Mouse (Mus musculus) embryonic stem cell, embryonic (primary cell): ENCODE measurements around the gene Gpr4.

Experiments used
- CTCF ChIA-PET, 4 experiments: fragments of 300-600 bp in 2 of 4; fragments of 350-600 bp in 2 of 4; sonication (Branson Sonifier 250); formaldehyde crosslinking; loops; one replicate each; lab custom pipeline; 2022; ENCODE audit warnings: inconsistent platforms in 2 of 4; lab: Charles Lee
- POLR2A ChIA-PET, 4 experiments: fragments of 300-600 bp in 2 of 4; fragments of 350-600 bp in 2 of 4; sonication (Branson Sonifier 250); formaldehyde crosslinking; loops; one replicate each; lab custom pipeline; 2022; ENCODE audit warnings: antibody characterized with exemption in 4 of 4, inconsistent platforms in 1 of 4; lab: Charles Lee

The Gpr4 gene

GRCm38 (mm10) chr7:19209494-19209893, 2.8 kb upstream of the Gpr4 start:
- CTCF ChIA-PET: interaction anchor here (0.5 to 3.6 kb wide), 70 partner anchors 8 to 311 kb away, joined by 3 to 47 read pairs (median 5); partner anchors contain the start of genes Eml2 (in 2 of the 4), Cd3eap (in 1 of the 4), Ercc1 (in 1 of the 4) and Fbxo46 (in 1 of the 4)
- POLR2A ChIA-PET: interaction anchor here (0.6 to 2.5 kb wide), 35 partner anchors 8 to 207 kb away, joined by 3 to 16 read pairs (median 4); partner anchors contain the start of genes Eml2 (in 2 of the 4), Fbxo46 (in 1 of the 4), Qpctl (in 1 of the 4) and Snrpd2 (in 1 of the 4)

DNA sequence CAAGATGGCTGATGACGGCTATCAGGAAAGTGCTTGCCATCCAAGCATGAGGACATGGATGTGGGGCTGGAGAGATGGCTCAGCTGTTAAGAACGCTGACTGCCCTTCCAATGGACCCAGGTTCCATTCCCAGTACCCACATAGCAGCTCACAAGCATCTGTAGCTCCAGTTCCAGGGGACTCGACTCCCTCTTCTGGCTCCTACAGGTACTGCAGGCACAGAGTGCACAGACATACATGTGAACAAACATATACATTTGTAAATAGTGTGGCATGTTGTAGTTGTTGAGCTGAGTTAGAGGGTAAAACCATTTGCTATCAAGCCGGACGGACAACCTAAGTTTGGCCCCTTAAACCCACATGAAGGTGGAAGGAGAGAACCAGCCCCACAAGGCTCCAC, 2.3 kb upstream of the Gpr4 start:
- CTCF ChIA-PET: interaction anchor here (0.6 to 3.6 kb wide), 53 partner anchors 8 to 156 kb away, joined by 3 to 47 read pairs (median 5); partner anchors contain the start of genes Eml2 (in 2 of the 4), Ercc1 (in 1 of the 4), Fosb (in 1 of the 4) and Ppm1n (in 1 of the 4)
- POLR2A ChIA-PET: interaction anchor here (0.6 to 2.5 kb wide), 29 partner anchors 10 to 207 kb away, joined by 3 to 16 read pairs (median 5); partner anchors contain the start of genes Eml2 (in 1 of the 4), Qpctl (in 1 of the 4), Snrpd2 (in 1 of the 4) and Vasp (in 1 of the 4)

- CTCF ChIA-PET: interaction anchor here in 1 of 4 experiments (1.0 kb wide), 1 partner anchor 17 kb away, joined by 3 read pairs; no protein-coding TSS in a partner anchor
Measured at GRCm38 (mm10) chr7:19211041-19211675, 1.2 kb upstream of the Gpr4 start.

DNA sequence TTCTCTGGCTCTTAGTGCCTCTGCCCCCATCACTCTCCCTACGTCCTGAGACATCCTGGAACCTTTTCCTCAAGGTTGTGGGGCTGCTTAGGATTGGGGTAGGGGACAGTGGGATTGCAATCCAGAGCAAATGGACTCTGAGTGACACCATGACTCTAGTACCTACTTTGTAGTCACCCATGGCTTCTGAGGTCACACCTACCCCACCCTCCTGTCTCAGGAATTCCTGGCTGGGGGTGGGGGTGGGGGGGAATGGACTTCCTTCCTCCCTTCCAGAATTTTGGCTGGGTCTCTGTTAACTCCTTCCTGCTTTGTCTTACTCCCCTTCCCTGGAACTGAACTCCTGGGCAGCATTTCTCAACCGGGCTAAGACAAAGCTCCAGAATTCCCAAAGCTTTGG, 1.0 kb downstream of the Gpr4 start:
- ChIA-PET CTCF (interaction anchor here in 2 of 4 experiments (0.6 to 1.3 kb wide), 8 partner anchors 11 to 304 kb away, joined by 3 to 6 read pairs (median 3); no protein-coding TSS in a partner anchor), POLR2A (interaction anchor here in 3 of 4 experiments (0.5 to 1.8 kb wide), 8 partner anchors 15 to 192 kb away, joined by 3 to 7 read pairs (median 4); partner anchors contain the start of gene Opa3 (in 1 of the 3))

More at GRCm38 (mm10) chr7:19211041-19211675, 1.2 kb upstream of the Gpr4 start:
- POLR2A ChIA-PET: interaction anchor here in 2 of 4 experiments (0.9 to 1.6 kb wide), 3 partner anchors 17 to 61 kb away, joined by 3 to 5 read pairs (median 4); no protein-coding TSS in a partner anchor

DNA sequence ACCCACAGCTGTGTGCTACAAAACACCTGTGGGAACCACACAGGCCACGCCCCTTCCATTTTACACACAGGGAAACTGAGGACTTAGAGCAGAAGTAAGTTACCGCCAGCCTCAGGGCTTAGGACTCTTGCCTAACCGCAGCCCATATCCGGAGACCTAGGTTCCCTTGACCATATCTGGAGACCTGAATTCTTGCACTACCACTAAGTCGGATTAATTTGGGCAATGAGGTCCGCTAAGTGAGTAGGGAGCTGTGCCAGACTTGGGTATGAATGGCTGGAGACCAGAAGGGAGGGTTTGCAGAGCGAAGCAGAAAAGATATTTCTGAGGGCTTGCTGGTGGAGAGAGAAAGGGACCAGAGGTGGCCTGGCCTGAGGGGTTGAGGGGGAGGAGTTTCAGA, 2.0 kb downstream of the Gpr4 start:
- ChIA-PET CTCF (interaction anchor here in 3 of 4 experiments (0.6 to 1.3 kb wide), 5 partner anchors 12 to 36 kb away, joined by 3 to 14 read pairs (median 4); no protein-coding TSS in a partner anchor), POLR2A (interaction anchor here in 3 of 4 experiments (0.7 to 1.8 kb wide), 10 partner anchors 10 to 218 kb away, joined by 3 to 7 read pairs (median 3); partner anchors contain the start of gene Opa3 (in 1 of the 3))

- POLR2A ChIA-PET: interaction anchor here in 3 of 4 experiments (0.6 to 1.8 kb wide), 8 partner anchors 10 to 217 kb away, joined by 3 to 7 read pairs (median 3); no protein-coding TSS in a partner anchor
- CTCF ChIA-PET: interaction anchor here in 3 of 4 experiments (0.6 to 1.0 kb wide), 5 partner anchors 12 to 262 kb away, joined by 3 to 14 read pairs (median 4); no protein-coding TSS in a partner anchor
Measured at GRCm38 (mm10) chr7:19214940-19215339, 2.6 kb downstream of the Gpr4 start.

- ChIA-PET CTCF (interaction anchor here in 3 of 4 experiments (0.5 to 1.7 kb wide), 6 partner anchors 8 to 149 kb away, joined by 3 to 9 read pairs (median 4); no protein-coding TSS in a partner anchor), POLR2A (interaction anchor here in 3 of 4 experiments (0.6 to 2.5 kb wide), 8 partner anchors 9 to 40 kb away, joined by 3 to 19 read pairs (median 4); partner anchors contain the start of gene Opa3 (in 1 of the 3))
Measured at GRCm38 (mm10) chr7:19217492-19217891, 5.2 kb downstream of the Gpr4 start.

DNA sequence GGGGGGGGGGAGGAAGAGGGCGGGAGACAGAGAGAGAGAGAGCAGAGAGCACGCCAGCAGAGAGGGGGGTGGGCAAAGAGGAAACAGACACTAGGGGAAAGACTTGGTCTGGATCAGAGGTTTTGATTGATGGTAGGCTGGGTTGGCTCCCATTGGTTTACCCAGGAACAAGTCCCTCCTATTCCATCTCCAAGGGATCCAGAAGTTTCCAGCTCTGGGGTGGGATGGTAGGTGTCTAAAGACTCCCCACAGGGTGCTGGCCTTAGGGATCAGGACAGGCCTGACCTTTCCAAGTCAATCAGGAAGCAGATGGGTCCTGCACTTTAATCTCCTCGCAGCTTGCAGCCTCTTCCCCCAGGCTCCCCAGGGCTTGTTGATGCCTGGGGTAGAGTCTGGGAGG, 5.6 kb downstream of the Gpr4 start:
- ChIA-PET POLR2A (interaction anchor here in 3 of 4 experiments (0.8 to 2.5 kb wide), 8 partner anchors 9 to 90 kb away, joined by 3 to 19 read pairs (median 4); partner anchors contain the start of gene Opa3 (in 1 of the 3)), CTCF (interaction anchor here (0.7 to 1.7 kb wide), 8 partner anchors 8 to 49 kb away, joined by 3 to 9 read pairs (median 4); no protein-coding TSS in a partner anchor)

GRCm38 (mm10) chr7:19220061-19220460, 7.7 kb downstream of the Gpr4 start:
- ChIA-PET CTCF (interaction anchor here in 3 of 4 experiments (0.5 to 1.3 kb wide), 8 partner anchors 10 to 161 kb away, joined by 3 to 8 read pairs (median 3); no protein-coding TSS in a partner anchor), POLR2A (interaction anchor here in 2 of 4 experiments (1.0 to 3.0 kb wide), 4 partner anchors 10 to 164 kb away, joined by 3 to 10 read pairs (median 4); no protein-coding TSS in a partner anchor)

GRCm38 (mm10) chr7:19222189-19222588, 9.9 kb downstream of the Gpr4 start:
- POLR2A ChIA-PET: interaction anchor here in 2 of 4 experiments (0.5 to 3.0 kb wide), 8 partner anchors 13 to 59 kb away, joined by 3 to 13 read pairs (median 6); partner anchors contain the start of gene Ppm1n (in 1 of the 2)
- CTCF ChIA-PET: interaction anchor here (0.6 to 1.7 kb wide), 8 partner anchors 12 to 361 kb away, joined by 3 to 8 read pairs (median 4); no protein-coding TSS in a partner anchor

DNA sequence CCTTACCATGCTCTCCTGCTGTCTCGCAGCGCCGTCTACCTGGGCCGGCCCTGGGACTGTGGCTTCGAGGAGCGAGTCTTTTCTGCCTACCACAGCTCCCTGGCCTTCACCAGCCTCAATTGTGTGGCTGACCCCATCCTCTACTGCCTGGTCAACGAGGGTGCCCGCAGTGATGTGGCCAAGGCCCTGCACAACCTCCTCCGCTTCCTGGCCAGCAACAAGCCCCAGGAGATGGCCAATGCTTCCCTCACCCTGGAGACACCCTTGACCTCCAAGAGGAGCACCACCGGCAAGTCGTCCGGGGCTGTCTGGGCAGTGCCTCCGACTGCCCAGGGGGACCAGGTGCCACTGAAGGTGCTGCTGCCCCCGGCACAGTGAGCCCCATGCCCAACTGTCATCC, 10.5 kb downstream of the Gpr4 start:
- POLR2A ChIA-PET: interaction anchor here in 2 of 4 experiments (1.2 to 3.0 kb wide), 6 partner anchors 14 to 58 kb away, joined by 3 to 13 read pairs (median 8); partner anchors contain the start of gene Ppm1n (in 1 of the 2)
- CTCF ChIA-PET: interaction anchor here (0.5 to 1.7 kb wide), 6 partner anchors 13 to 220 kb away, joined by 3 to 8 read pairs (median 4); no protein-coding TSS in a partner anchor

- POLR2A ChIA-PET: interaction anchor here in 1 of 4 experiments (0.6 to 1.1 kb wide), 2 partner anchors 10 to 27 kb away, joined by 3 read pairs; no protein-coding TSS in a partner anchor
- CTCF ChIA-PET: interaction anchor here in 2 of 4 experiments (0.5 to 0.7 kb wide), 2 partner anchors 46 to 171 kb away, joined by 4 read pairs; partner anchors contain the start of gene Rsph6a (in 1 of the 2)
Measured at GRCm38 (mm10) chr7:19224933-19225332, 12.6 kb downstream of the Gpr4 start.

GRCm38 (mm10) chr7:19226817-19227797, 14.8 kb downstream of the Gpr4 start:
- CTCF ChIA-PET: interaction anchor here in 2 of 4 experiments (0.7 to 1.8 kb wide), 13 partner anchors 13 to 87 kb away, joined by 3 to 12 read pairs (median 3); partner anchors contain the start of gene Ppm1n (in 1 of the 2)
- POLR2A ChIA-PET: interaction anchor here (0.6 to 6.7 kb wide), 23 partner anchors 9 to 160 kb away, joined by 3 to 82 read pairs (median 4); partner anchors contain the start of genes Fosb (in 1 of the 4), Gpr4 (in 1 of the 4) and Vasp (in 1 of the 4)

- ChIA-PET CTCF (interaction anchor here in 3 of 4 experiments (0.6 to 4.9 kb wide), 38 partner anchors 11 to 136 kb away, joined by 3 to 46 read pairs (median 4); partner anchors contain the start of genes Eml2 (in 1 of the 3), Fosb (in 1 of the 3), Gipr (in 1 of the 3) and Ppm1n (in 1 of the 3)), POLR2A (interaction anchor here in 3 of 4 experiments (0.6 to 6.7 kb wide), 113 partner anchors 9 to 587 kb away, joined by 3 to 82 read pairs (median 4); partner anchors contain the start of genes Vasp (in 3 of the 3), Cd3eap (in 2 of the 3), Eml2 (in 2 of the 3) and Fosb (in 2 of the 3))
Measured at GRCm38 (mm10) chr7:19227883-19228792, 15.8 kb downstream of the Gpr4 start, which contains the start of gene Opa3. Gene Opa3 (plus strand): TSS chr7:19228334.
